Mouse (Mus musculus): ENCODE results near the gene Mtap.

Mtap gene

GRCm38 (mm10) chr4:89210314-89210713 is 73.4 kb downstream of the Mtap start:
- DNase-seq (ENCODE audit: low spot score in 2 of 2): no peak

GRCm38 (mm10) chr4:89212178-89212577 is 75.3 kb downstream of the Mtap start:
- peak in 1 of 2 experiments; percentile 7 for DNase-seq (ENCODE audit: low spot score in 2 of 2)
